Mouse (Mus musculus): ENCODE measurements at regions not wholly inside any gene's neighbourhood (a gene's known extent, or its start where the extent isn't known, plus 50 kb on each side); places are given as distances from the start of the nearest gene placed in this dataset.

DNA sequence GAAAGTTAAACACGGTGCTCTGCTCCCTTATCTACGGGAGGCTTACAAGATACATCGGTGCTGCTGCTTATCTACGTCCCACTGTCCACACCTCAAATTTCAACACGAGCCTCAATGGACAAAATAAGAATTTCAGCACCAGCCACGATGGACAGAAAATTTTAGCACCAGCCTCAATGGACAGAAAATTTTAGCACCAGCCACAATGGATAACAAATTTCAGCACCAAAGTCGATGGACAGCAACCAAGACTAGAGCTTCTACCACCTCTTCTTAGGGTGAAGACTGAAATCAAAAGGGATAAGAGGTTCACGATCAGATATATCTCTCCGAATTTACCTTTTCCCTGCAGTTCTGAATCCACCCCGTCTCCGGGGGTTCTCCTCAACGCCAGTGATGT, 387.7 kb upstream of the Brinp3 start:
- peak; percentile 19 for DNase-seq (ENCODE audit: low read depth)
